Mouse (Mus musculus) gastrocnemius, postnatal 25 days (tissue): ENCODE results near the gene Diaph3. TPM values are rescaled to one million over a fixed set of nuclear protein-coding genes. Genes with fewer than 3 reads are reported as not detected.

ENCODE experiments used
- DNase-seq: peaks from one replicate; pipeline ENCODE4 v3.0.0; 2022
- total RNA-seq, 2 experiments: library from RNA; stranded (reverse); gene quantifications; 1 replicate in 1 of 2; 2 replicates in 1 of 2; pipeline ENCODE4 v1.2.3; 2021

Diaph3 gene
- total RNA-seq, 2 experiments from 2014 or later, result 0.36 to 0.72 TPM

GRCm38 (mm10) chr14:86847154-86847810 is 293.8 kb downstream of the Diaph3 start:
- DNase-seq, result no peak

- DNase-seq, result no peak
Measured at GRCm38 (mm10) chr14:86844075-86844474, 297.0 kb downstream of the Diaph3 start.

- DNase-seq, result no peak
Measured at GRCm38 (mm10) chr14:86837642-86838041, 303.4 kb downstream of the Diaph3 start.

GRCm38 (mm10) chr14:86834851-86835250 is 306.2 kb downstream of the Diaph3 start:
- no peak for DNase-seq

GRCm38 (mm10) chr14:86834269-86834668 is 306.8 kb downstream of the Diaph3 start:
- no peak for DNase-seq

- no peak for DNase-seq
Measured at GRCm38 (mm10) chr14:86833003-86833402, 308.0 kb downstream of the Diaph3 start.

GRCm38 (mm10) chr14:86816246-86816645 is 324.8 kb downstream of the Diaph3 start:
- no peak for DNase-seq

GRCm38 (mm10) chr14:86788880-86789641 is 352.0 kb downstream of the Diaph3 start:
- no peak for DNase-seq

GRCm38 (mm10) chr14:86786866-86787265 is 354.2 kb downstream of the Diaph3 start:
- DNase-seq, result no peak

- no peak for DNase-seq
Measured at GRCm38 (mm10) chr14:86781553-86782273, 359.3 kb downstream of the Diaph3 start.

- no peak for DNase-seq
Measured at GRCm38 (mm10) chr14:86773311-86773710, 367.7 kb downstream of the Diaph3 start.

- no peak for DNase-seq
Measured at GRCm38 (mm10) chr14:86772176-86773150, 368.6 kb downstream of the Diaph3 start.

- no peak for DNase-seq
Measured at GRCm38 (mm10) chr14:86764286-86764685, 376.7 kb downstream of the Diaph3 start.

- DNase-seq, result no peak
Measured at GRCm38 (mm10) chr14:86757604-86758520, 383.2 kb downstream of the Diaph3 start.

GRCm38 (mm10) chr14:86757132-86757531 is 383.9 kb downstream of the Diaph3 start:
- no peak for DNase-seq

GRCm38 (mm10) chr14:86750351-86750750 is 390.7 kb downstream of the Diaph3 start:
- no peak for DNase-seq

- no peak for DNase-seq
Measured at GRCm38 (mm10) chr14:86749425-86749824, 391.6 kb downstream of the Diaph3 start.

GRCm38 (mm10) chr14:86748876-86749275 is 392.2 kb downstream of the Diaph3 start:
- DNase-seq, result no peak

GRCm38 (mm10) chr14:86744523-86744922 is 396.5 kb downstream of the Diaph3 start:
- DNase-seq, result no peak

GRCm38 (mm10) chr14:86741855-86742531 is 399.0 kb downstream of the Diaph3 start:
- no peak for DNase-seq
